Mouse (Mus musculus) heart, adult 2 months (tissue): ENCODE results near the gene Gtpbp10.

Source experiments
- CTCF ChIP-seq: fragments of 200-600 bp; IDR thresholded peaks from 2 replicates; pipeline ENCODE4 v1.8.1; 2022; ENCODE audit warnings: antibody characterized with exemption, mild to moderate bottlenecking, moderate library complexity
- EP300 ChIP-seq: fragments of 200-500 bp; IDR thresholded peaks from 2 replicates; pipeline ENCODE4 v1.6.1; 2011; ENCODE audit warnings: low read depth, low read length, control low read depth; ENCODE audit not compliant: insufficient read depth
- POLR2A ChIP-seq: fragments of 200-500 bp; IDR thresholded peaks from 2 replicates; pipeline ENCODE4 v1.6.1; 2011; ENCODE audit warnings: mild to moderate bottlenecking, low read depth, low read length, control low read depth; ENCODE audit not compliant: insufficient read depth

DNA sequence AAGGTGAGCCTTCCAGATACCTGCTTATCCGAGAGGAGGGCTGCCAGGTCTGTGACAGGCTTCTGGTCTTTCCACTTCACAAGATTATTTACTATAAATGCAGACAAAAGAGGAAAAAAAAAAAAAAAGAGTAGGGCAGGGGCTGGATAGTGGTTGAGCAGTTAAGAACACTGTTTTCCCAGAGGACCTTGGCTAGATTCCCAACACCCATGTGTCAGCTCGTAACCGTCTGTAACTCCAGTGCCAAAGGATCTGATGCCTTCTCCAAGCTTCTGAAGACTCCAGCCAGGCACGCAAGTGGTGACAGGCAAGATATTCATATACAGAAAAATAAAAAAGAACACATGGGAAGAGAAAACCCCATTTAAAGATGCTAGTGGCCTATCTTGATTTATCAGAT, 56.0 kb downstream of the Gtpbp10 start:
- no peak for TF ChIP-seq CTCF
- TF ChIP-seq POLR2A = no peak
- TF ChIP-seq EP300 = no peak
